Mouse (Mus musculus) liver, embryonic 16.5 days (tissue): ENCODE results near the gene Meioc. TPM values are rescaled to one million over a fixed set of nuclear protein-coding genes. Genes with fewer than 3 reads are reported as not detected.

Source experiments
- ATAC-seq: fragments of 200-750 bp; cut with Nextera tagmentation; 2 replicates; pipeline ENCODE4 v1.8.0; 2017; ENCODE audit warnings: low read depth, mild to moderate bottlenecking, moderate number of reproducible peaks, moderate library complexity
- H3K27ac ChIP-seq: fragments of 300-500 bp; sonication (generic); 2 replicates; pipeline ENCODE4 v1.5.1; 2014; ENCODE audit warnings: mild to moderate bottlenecking, low read length
- H3K27me3 ChIP-seq: fragments of 300-500 bp; sonication (generic); 2 replicates; pipeline ENCODE4 v1.6.1; 2014; ENCODE audit warnings: low read depth, low read length, mixed read lengths; ENCODE audit not compliant: control insufficient read depth, insufficient read depth
- H3K36me3 ChIP-seq: fragments of 300-500 bp; sonication (generic); 2 replicates; pipeline ENCODE4 v1.6.1; 2014; ENCODE audit warnings: mild to moderate bottlenecking; ENCODE audit not compliant: control insufficient read depth, insufficient read depth
- H3K4me1 ChIP-seq: fragments of 300-500 bp; sonication (generic); 2 replicates; pipeline ENCODE4 v1.6.1; 2014; ENCODE audit warnings: low read depth, low read length, mixed read lengths; ENCODE audit not compliant: control insufficient read depth
- H3K4me2 ChIP-seq: fragments of 300-500 bp; sonication (generic); 2 replicates; pipeline ENCODE4 v1.6.1; 2014; ENCODE audit warnings: low read depth, low read length, mixed read lengths
- H3K4me3 ChIP-seq: fragments of 300-500 bp; sonication (generic); 2 replicates; pipeline ENCODE4 v1.5.1; 2014; ENCODE audit warnings: low read depth, mild to moderate bottlenecking, low read length
- H3K9ac ChIP-seq: fragments of 300-500 bp; sonication (generic); 2 replicates; pipeline ENCODE4 v1.6.1; 2014; ENCODE audit warnings: low read depth, low read length
- H3K9me3 ChIP-seq: fragments of 300-500 bp; sonication (generic); replicated peaks from 2 replicates; pipeline ENCODE4 v1.6.1; 2016; ENCODE audit warnings: low read length; ENCODE audit not compliant: control insufficient read depth
- WGBS: fragments of 180-500 bp; shearing (Covaris S2); extraction: QIAGEN DNeasy Blood & Tissue Kit; methylation state at CpG from one replicate; pipeline ENCODE4 v1.1.7; 2014; ENCODE audit not compliant: insufficient replicate concordance; 5-methylcytosine and 5-hydroxymethylcytosine counted together
- polyA plus RNA-seq: library from polyadenylated mRNA; unstranded; fragments of >200 nt; fragmentation: Nextera tagmentation; extraction: Ambion mirVana; gene quantifications from 2 replicates; pipeline ENCODE4 v1.2.1, GENCODE M21; 2015

The Meioc gene
- polyA plus RNA-seq: 0.05 TPM in 1 of 2 replicates, not detected in the other

GRCm38 (mm10) chr11:102663416-102663815 lies at the start of gene Meioc:
TSS of gene Meioc (plus strand) at chr11:102663716.
- H3K4me3 ChIP-seq: no peak within 1 kb of the TSS
- H3K4me1 ChIP-seq: no peaks in the 10 kb centered on the region
- H3K27me3 ChIP-seq: peaks cover 17% of the 10 kb centered on the region
- peaks cover 4% of the 10 kb centered on the region for H3K9me3 ChIP-seq
- 43% methylated on average over 3 of the region's 3 CpGs for WGBS
- ATAC-seq: no peak
- no peak within 1 kb of the TSS for H3K9ac ChIP-seq
- H3K4me2 ChIP-seq: no peak within 1 kb of the TSS
- H3K36me3 ChIP-seq: no peaks in the 10 kb centered on the region
- H3K27ac ChIP-seq: no peak within 1 kb of the TSS

DNA sequence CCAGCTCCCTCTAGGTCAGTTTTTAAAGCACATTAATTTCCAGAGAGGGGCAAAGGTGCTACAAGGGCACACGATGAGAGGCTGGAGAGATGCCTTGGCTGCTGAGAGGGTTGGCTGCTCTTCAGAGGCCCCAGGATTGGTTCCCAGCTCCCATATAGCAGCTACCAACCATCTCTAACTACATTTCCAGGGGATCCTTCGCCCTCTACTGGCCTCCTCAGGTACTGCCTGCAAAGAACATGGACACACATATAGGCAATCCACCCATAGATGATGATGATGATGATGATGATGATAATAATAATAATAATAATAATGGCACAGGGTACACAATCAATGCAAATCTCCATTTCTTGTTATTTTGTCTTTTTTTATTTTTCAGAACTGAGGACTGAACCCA lies 44.1 kb upstream of the Meioc start:
- H3K4me2 ChIP-seq: no peak overlapping the region
- H3K27me3 ChIP-seq: no peaks in the 10 kb centered on the region
- H3K4me3 ChIP-seq: no peak overlapping the region
- WGBS: 50% methylated on average over 2 of the region's 2 CpGs
- no peak for ATAC-seq
- no peak overlapping the region for H3K9ac ChIP-seq
- no peaks in the 10 kb centered on the region for H3K9me3 ChIP-seq
- H3K4me1 ChIP-seq: no peaks in the 10 kb centered on the region
- H3K27ac ChIP-seq: no peak overlapping the region
- no peaks in the 10 kb centered on the region for H3K36me3 ChIP-seq

GRCm38 (mm10) chr11:102623876-102624789 lies 39.4 kb upstream of the Meioc start:
- Histone ChIP-seq H3K36me3 (no peaks in the 10 kb centered on the region), H3K9me3 (no peaks in the 10 kb centered on the region), H3K27ac (no peak overlapping the region), H3K4me1 (no peaks in the 10 kb centered on the region), H3K4me2 (no peak overlapping the region), H3K9ac (no peak overlapping the region), H3K27me3 (no peaks in the 10 kb centered on the region), H3K4me3 (no peak overlapping the region)
- WGBS: 37% methylated on average over 17 of the region's 17 CpGs
- ATAC-seq: no peak

- Histone ChIP-seq H3K4me3 (no peak overlapping the region), H3K36me3 (no peaks in the 10 kb centered on the region), H3K4me1 (no peaks in the 10 kb centered on the region), H3K4me2 (no peak overlapping the region), H3K9me3 (no peaks in the 10 kb centered on the region), H3K27ac (no peak overlapping the region), H3K9ac (no peak overlapping the region), H3K27me3 (no peaks in the 10 kb centered on the region)
- 56% methylated on average over 14 of the region's 14 CpGs for WGBS
- ATAC-seq: no peak
These were observed 38.6 kb upstream of the Meioc start for GRCm38 (mm10) chr11:102624888-102625407.

- H3K4me1 ChIP-seq: no peaks in the 10 kb centered on the region
- H3K36me3 ChIP-seq: no peaks in the 10 kb centered on the region
- H3K4me2 ChIP-seq: no peak overlapping the region
- H3K9me3 ChIP-seq: no peaks in the 10 kb centered on the region
- WGBS: 71% methylated on average over 9 of the region's 9 CpGs
- no peak overlapping the region for H3K4me3 ChIP-seq
- no peaks in the 10 kb centered on the region for H3K27me3 ChIP-seq
- H3K27ac ChIP-seq: no peak overlapping the region
- no peak for ATAC-seq
- H3K9ac ChIP-seq: no peak overlapping the region
These were observed 36.2 kb upstream of the Meioc start for GRCm38 (mm10) chr11:102627171-102627931.

DNA sequence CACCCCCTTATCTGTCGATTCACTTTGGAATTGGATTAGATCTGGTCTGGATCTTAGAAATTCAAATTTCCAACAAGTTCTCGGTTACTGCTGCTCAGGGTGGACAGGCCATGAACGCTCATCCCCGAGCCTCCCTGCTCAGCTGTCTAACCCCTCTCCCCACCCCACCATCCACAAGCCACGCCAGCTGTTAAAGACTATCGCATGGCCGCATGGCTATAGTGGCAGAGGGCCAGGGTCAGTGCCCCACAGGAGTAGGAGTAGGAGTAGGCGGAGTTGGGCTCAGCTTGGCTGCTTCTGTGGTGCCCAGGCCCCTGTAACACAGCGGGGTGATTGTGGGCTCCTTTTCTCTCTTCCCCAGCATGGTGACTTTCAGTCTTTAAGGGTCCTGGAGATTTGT lies 35.0 kb upstream of the Meioc start:
- ATAC-seq: no peak
- H3K27ac ChIP-seq: no peak overlapping the region
- 66% methylated on average over 9 of the region's 9 CpGs for WGBS

DNA sequence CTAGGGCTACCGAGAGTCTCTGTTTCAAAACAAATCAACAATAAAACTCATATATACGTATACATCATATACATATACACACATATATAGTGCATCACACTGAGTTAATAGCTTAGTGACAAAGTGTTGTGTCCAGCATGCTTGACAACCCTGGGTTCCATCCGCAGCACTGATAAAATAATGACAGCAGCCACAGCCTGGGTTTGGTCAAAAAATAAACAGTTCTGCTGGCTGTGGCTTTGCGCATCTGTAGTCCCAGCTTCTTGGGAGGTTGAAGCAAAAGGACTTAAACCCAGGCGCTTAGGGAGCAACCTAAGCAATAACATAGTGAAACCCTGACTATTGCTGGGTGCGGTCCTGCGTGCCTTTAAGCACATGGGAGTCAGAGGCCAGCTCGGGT lies 34.1 kb upstream of the Meioc start:
- Histone ChIP-seq H3K4me1 (no peaks in the 10 kb centered on the region), H3K9me3 (no peaks in the 10 kb centered on the region), H3K4me2 (no peak overlapping the region), H3K4me3 (no peak overlapping the region), H3K9ac (no peak overlapping the region), H3K27ac (no peak overlapping the region), H3K36me3 (no peaks in the 10 kb centered on the region), H3K27me3 (peaks cover 5% of the 10 kb centered on the region)
- WGBS: 68% methylated on average over 8 of the region's 8 CpGs
- ATAC-seq: no peak

More for the DNA sequence above, 35.0 kb upstream of the Meioc start:
- H3K27me3 ChIP-seq: peaks cover 5% of the 10 kb centered on the region
- H3K4me3 ChIP-seq: no peak overlapping the region
- no peak overlapping the region for H3K4me2 ChIP-seq
- H3K36me3 ChIP-seq: no peaks in the 10 kb centered on the region
- no peaks in the 10 kb centered on the region for H3K4me1 ChIP-seq
- H3K9ac ChIP-seq: no peak overlapping the region
- no peaks in the 10 kb centered on the region for H3K9me3 ChIP-seq

DNA sequence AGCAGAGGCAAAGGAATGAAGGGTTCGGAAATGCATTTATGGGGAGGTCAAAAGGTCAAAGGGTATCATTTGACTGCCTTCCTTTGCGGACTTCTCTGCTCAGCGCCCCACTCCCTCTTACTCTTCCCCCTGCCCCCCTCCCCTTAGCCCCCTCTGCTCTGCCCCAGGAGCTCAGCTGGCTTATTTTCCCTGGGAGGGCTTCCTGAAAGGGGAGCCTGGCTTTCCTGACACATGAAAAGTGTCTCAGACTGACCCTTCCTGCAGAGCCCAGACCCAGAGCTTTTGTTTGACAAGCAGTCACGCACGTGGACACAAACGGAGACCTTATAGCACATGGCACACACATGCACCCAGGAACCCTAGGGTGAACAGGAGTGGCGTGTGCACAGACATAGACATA lies 32.8 kb upstream of the Meioc start:
- Histone ChIP-seq H3K27ac (no peak overlapping the region), H3K4me3 (no peak overlapping the region), H3K9ac (no peak overlapping the region), H3K27me3 (peaks cover 5% of the 10 kb centered on the region), H3K4me1 (no peaks in the 10 kb centered on the region), H3K36me3 (no peaks in the 10 kb centered on the region), H3K4me2 (no peak overlapping the region), H3K9me3 (no peaks in the 10 kb centered on the region)
- no peak for ATAC-seq
- WGBS: 41% methylated on average over 7 of the region's 7 CpGs

GRCm38 (mm10) chr11:102631203-102631602 lies 32.3 kb upstream of the Meioc start:
- Histone ChIP-seq H3K4me2 (no peak overlapping the region), H3K9ac (no peak overlapping the region), H3K4me3 (no peak overlapping the region), H3K27me3 (peaks cover 5% of the 10 kb centered on the region), H3K9me3 (no peaks in the 10 kb centered on the region), H3K27ac (no peak overlapping the region), H3K4me1 (no peaks in the 10 kb centered on the region), H3K36me3 (no peaks in the 10 kb centered on the region)
- no peak for ATAC-seq
- WGBS: 55% methylated on average over 5 of the region's 5 CpGs
